Mouse (Mus musculus) urinary bladder, postnatal 25 days (tissue): ENCODE results near the gene 4930562C15Rik.

ENCODE experiments used
- DNase-seq: peaks from one replicate; pipeline ENCODE4 v3.0.0; 2022; ENCODE audit warnings: low spot score

Gene 4930562C15Rik

GRCm38 (mm10) chr16:4916608-4917007 lies 81.4 kb downstream of the 4930562C15Rik start:
- DNase-seq, result no peak
